Mouse (Mus musculus) limb, embryonic 10.5 days (tissue): Measurements from ENCODE around the gene Sdhc. TPM values are rescaled to one million over a fixed set of nuclear protein-coding genes. Genes with fewer than 3 reads are reported as not detected.
"Not testable (repeated sequence)": the region's sequence is repeated elsewhere in the genome, so short reads cannot be mapped to it uniquely, and the experiment has no call there.

Experiments
- DNase-seq: peaks from one replicate; pipeline ENCODE4 v3.0.0-alpha.2; 2017; ENCODE audit warnings: low spot score
- H3K27ac ChIP-seq: fragments of 300-500 bp; sonication (generic); 2 replicates; pipeline ENCODE4 v1.5.1; 2016; ENCODE audit warnings: mild to moderate bottlenecking
- H3K27me3 ChIP-seq: fragments of 300-500 bp; sonication (generic); 2 replicates; pipeline ENCODE4 v1.6.1; 2016; ENCODE audit warnings: low read depth, mild to moderate bottlenecking; ENCODE audit not compliant: poor library complexity, severe bottlenecking
- H3K36me3 ChIP-seq: fragments of 300-500 bp; sonication (generic); 2 replicates; pipeline ENCODE4 v1.6.1; 2016; ENCODE audit warnings: mild to moderate bottlenecking, moderate library complexity
- H3K4me1 ChIP-seq: fragments of 300-500 bp; sonication (generic); 2 replicates; pipeline ENCODE4 v1.6.1; 2016
- H3K4me3 ChIP-seq: fragments of 300-500 bp; sonication (generic); 2 replicates; pipeline ENCODE4 v1.5.1; 2016; ENCODE audit warnings: mild to moderate bottlenecking, moderate library complexity
- H3K9me3 ChIP-seq: fragments of 300-500 bp; sonication (generic); replicated peaks from 2 replicates; pipeline ENCODE4 v1.6.1; 2016; ENCODE audit warnings: mild to moderate bottlenecking
- WGBS: fragments of 180-500 bp; shearing (Covaris S2); methylation state at CpG from one replicate; pipeline ENCODE4 v1.1.7; 2016; 5-methylcytosine and 5-hydroxymethylcytosine counted together
- polyA plus RNA-seq: library from polyadenylated mRNA; unstranded; fragments of >200 nt; fragmentation: Nextera tagmentation; extraction: Ambion mirVana; gene quantifications from 2 replicates; pipeline ENCODE4 v1.2.1, GENCODE M21; 2016

Gene Sdhc
- polyA plus RNA-seq, 1 experiment from 2014 or later: 257 TPM

DNA sequence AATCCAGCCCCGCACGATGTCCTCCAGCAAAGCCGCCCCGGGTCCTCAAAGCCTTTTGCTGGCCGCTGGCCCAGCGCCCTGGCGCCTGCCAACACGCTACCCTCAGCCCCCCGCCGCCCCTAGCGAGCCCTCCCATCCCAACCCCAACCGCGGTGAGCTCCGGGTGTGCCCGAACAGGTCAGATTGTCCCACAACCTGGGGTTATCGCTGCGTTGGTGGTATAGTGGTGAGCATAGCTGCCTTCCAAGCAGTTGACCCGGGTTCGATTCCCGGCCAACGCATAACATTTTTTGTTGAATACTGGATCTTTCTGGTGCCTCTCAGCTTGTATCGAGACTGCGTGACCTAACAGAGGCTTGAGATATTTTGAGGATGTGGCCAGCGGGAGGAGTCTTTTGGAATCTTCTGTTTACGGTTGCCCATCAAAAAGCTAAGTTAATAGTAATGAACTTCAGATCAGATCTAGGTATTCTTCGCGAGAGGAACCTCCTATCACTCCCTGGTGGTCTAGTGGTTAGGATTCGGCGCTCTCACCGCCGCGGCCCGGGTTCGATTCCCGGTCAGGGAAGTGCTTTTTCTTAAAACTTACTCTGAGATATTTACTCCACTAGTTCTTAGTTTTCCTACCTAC is 47.7 kb downstream of the Sdhc start:
- Histone ChIP-seq H3K36me3 (no peaks in the 10 kb centered on the region), H3K9me3 (no peaks in the 10 kb centered on the region), H3K27me3 (no peaks in the 10 kb centered on the region), H3K4me1 (peaks cover 7% of the 10 kb centered on the region), H3K4me3 (peak overlapping the region; percentile 69), H3K27ac (peak overlapping the region; percentile 77)
- DNase-seq: peak; percentile 97
- WGBS: 0% methylated on average over 35 of the region's 35 CpGs

DNA sequence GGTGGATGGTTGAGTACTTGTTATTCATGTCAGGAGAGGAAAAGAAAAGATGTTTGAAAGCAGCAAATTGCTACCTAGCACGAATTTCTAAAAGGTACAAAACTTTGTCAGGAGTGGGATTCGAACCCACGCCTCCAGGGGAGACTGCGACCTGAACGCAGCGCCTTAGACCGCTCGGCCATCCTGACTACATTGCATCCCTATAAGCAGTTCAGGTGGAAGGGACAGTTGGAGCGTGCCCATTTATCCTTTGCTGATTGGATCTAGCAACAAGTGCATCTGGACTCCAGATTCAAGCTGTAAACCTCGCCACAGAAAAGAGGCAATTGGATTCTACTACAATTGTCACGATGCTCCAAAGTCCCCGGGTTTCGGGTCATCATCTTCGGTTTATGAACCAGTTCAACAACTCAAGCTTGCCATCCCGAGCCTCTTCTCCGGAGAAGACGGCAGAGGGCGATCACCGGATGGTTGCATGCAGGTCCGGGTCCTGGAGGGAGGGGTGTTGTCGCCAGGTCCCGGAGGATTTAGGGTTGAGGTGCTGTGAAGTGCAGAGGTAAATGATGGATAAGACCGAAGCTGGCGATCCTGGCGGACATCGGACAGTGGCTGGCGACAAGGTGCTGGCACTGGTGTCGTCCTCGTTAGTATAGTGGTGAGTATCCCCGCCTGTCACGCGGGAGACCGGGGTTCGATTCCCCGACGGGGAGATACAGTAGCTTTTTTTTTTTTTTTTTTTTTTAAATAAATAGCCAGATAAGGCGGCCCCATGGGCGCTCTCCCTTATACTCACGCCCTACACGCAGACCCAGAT is 48.5 kb downstream of the Sdhc start:
- Histone ChIP-seq H3K36me3 (no peaks in the 10 kb centered on the region), H3K27me3 (no peaks in the 10 kb centered on the region), H3K27ac (peak overlapping the region; percentile 77), H3K9me3 (no peaks in the 10 kb centered on the region), H3K4me1 (peaks cover 14% of the 10 kb centered on the region), H3K4me3 (peak overlapping the region; percentile 69)
- WGBS: under 1% methylated on average over 40 of the region's 40 CpGs
- peak; percentile 93 for DNase-seq

DNA sequence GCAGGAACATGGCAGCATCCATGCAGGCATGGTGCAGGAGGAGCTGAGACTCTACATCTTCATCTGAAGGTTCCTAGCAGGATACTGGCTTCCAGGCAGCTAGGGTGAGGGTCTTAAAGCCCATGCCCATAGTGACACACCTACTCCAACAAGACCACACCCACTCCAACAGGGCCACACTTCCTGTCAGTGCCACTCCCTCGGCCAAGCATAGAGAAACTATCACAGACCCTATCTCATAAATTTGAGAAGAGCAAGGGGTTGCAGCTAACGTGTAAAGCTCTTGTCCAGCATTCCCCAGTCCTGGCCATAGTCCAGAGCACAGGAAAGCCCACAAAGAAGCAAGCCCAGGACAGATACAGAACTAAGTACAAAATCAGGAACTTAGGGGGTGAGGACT is 49.4 kb downstream of the Sdhc start:
- WGBS: 65% methylated on average over 2 of the region's 2 CpGs
- Histone ChIP-seq H3K36me3 (no peaks in the 10 kb centered on the region), H3K4me1 (peaks cover 21% of the 10 kb centered on the region), H3K4me3 (peak overlapping the region; percentile 69; the same call in 1 of the 2 replicates), H3K27ac (no peak overlapping the region), H3K27me3 (no peaks in the 10 kb centered on the region), H3K9me3 (no peaks in the 10 kb centered on the region)
- DNase-seq: no peak

GRCm38 (mm10) chr1:171097612-171098011 is 52.8 kb downstream of the Sdhc start:
- Histone ChIP-seq H3K27me3 (no peaks in the 10 kb centered on the region), H3K9me3 (no peaks in the 10 kb centered on the region), H3K36me3 (no peaks in the 10 kb centered on the region), H3K4me1 (peaks cover 16% of the 10 kb centered on the region), H3K27ac (no peak overlapping the region), H3K4me3 (no peak overlapping the region)
- 63% methylated on average over 2 of the region's 2 CpGs for WGBS
- DNase-seq: no peak

DNA sequence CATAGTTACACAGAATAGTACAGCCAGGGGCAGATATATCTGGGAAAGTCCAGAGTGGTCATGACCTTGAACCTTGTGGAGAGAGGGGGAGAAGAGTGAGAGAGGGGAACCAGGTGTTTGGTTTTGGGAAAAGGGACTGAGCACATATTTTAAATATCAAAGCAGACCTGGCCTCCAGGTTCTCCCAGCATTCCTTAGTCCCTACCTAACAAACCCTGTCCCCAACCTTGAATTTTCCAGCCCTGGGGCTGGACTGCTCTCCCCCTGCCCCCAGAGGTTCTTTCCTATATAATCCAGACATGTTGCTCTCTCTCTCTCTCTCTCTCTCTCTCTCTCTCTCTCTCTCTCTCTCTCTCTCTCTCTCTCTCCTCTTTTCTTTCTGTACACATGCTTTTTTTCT is 53.3 kb downstream of the Sdhc start:
- no peaks in the 10 kb centered on the region for H3K27me3 ChIP-seq
- H3K36me3 ChIP-seq: no peaks in the 10 kb centered on the region
- H3K9me3 ChIP-seq: no peaks in the 10 kb centered on the region
- H3K4me1 ChIP-seq: peaks cover 16% of the 10 kb centered on the region
- no peak overlapping the region for H3K4me3 ChIP-seq
- H3K27ac ChIP-seq: no peak overlapping the region
- no peak for DNase-seq

- H3K36me3 ChIP-seq: no peaks in the 10 kb centered on the region
- H3K4me1 ChIP-seq: peaks cover 16% of the 10 kb centered on the region
- no peaks in the 10 kb centered on the region for H3K27me3 ChIP-seq
- H3K27ac ChIP-seq: peak overlapping the region; percentile 4; the same call in 1 of the 2 replicates
- no peaks in the 10 kb centered on the region for H3K9me3 ChIP-seq
- peak; percentile 32 for DNase-seq
- peak overlapping the region; percentile 32 for H3K4me3 ChIP-seq
- WGBS: 21% methylated on average over 10 of the region's 10 CpGs
Observed at GRCm38 (mm10) chr1:171096110-171096964, 54.1 kb downstream of the Sdhc start.

GRCm38 (mm10) chr1:171094424-171094823 is 56.0 kb downstream of the Sdhc start:
- H3K4me1 ChIP-seq: peaks cover 16% of the 10 kb centered on the region
- no peak overlapping the region for H3K4me3 ChIP-seq
- no peak for DNase-seq
- H3K9me3 ChIP-seq: no peaks in the 10 kb centered on the region
- no peaks in the 10 kb centered on the region for H3K36me3 ChIP-seq
- H3K27ac ChIP-seq: no peak overlapping the region
- WGBS: 83% methylated on average over 4 of the region's 4 CpGs
- H3K27me3 ChIP-seq: no peaks in the 10 kb centered on the region

- no peaks in the 10 kb centered on the region for H3K9me3 ChIP-seq
- H3K36me3 ChIP-seq: no peaks in the 10 kb centered on the region
- no peak for DNase-seq
- H3K4me1 ChIP-seq: peaks cover 14% of the 10 kb centered on the region
- 84% methylated on average over 2 of the region's 2 CpGs for WGBS
- H3K27ac ChIP-seq: no peak overlapping the region
- peaks cover 21% of the 10 kb centered on the region for H3K27me3 ChIP-seq
- H3K4me3 ChIP-seq: no peak overlapping the region
Observed at GRCm38 (mm10) chr1:171090761-171091160, 59.6 kb downstream of the Sdhc start.

GRCm38 (mm10) chr1:171089891-171090290 is 60.5 kb downstream of the Sdhc start:
- 89% methylated on average over 1 of the region's 1 CpGs for WGBS

GRCm38 (mm10) chr1:171088237-171088869 is 62.0 kb downstream of the Sdhc start:
- WGBS: 2% methylated on average over 10 of the region's 10 CpGs
- H3K36me3 ChIP-seq, H3K27ac ChIP-seq, H3K9me3 ChIP-seq: not testable (repeated sequence)
- peaks cover 17% of the 10 kb centered on the region for H3K4me1 ChIP-seq
- DNase-seq: peak; percentile 42
- H3K27me3 ChIP-seq: peaks cover 32% of the 10 kb centered on the region
- peak overlapping the region; percentile 31 for H3K4me3 ChIP-seq

More at GRCm38 (mm10) chr1:171089891-171090290, 60.5 kb downstream of the Sdhc start:
- H3K4me1 ChIP-seq: peaks cover 17% of the 10 kb centered on the region
- H3K27me3 ChIP-seq: peaks cover 28% of the 10 kb centered on the region
- no peak overlapping the region for H3K4me3 ChIP-seq
- no peak for DNase-seq
- H3K9me3 ChIP-seq: no peaks in the 10 kb centered on the region
- H3K36me3 ChIP-seq: no peaks in the 10 kb centered on the region
- H3K27ac ChIP-seq: no peak overlapping the region

- 1% methylated on average over 26 of the region's 26 CpGs for WGBS
- Histone ChIP-seq H3K4me1 (peaks cover 17% of the 10 kb centered on the region), H3K4me3 (peak overlapping the region; percentile 57), H3K27me3 (peaks cover 44% of the 10 kb centered on the region), H3K9me3 (no peaks in the 10 kb centered on the region), H3K36me3 (no peaks in the 10 kb centered on the region), H3K27ac (no peak overlapping the region; the same call in 1 of the 2 replicates)
- DNase-seq: peak; percentile 66
Observed at GRCm38 (mm10) chr1:171085718-171086117, 64.7 kb downstream of the Sdhc start.

GRCm38 (mm10) chr1:171081512-171082231 is 68.7 kb downstream of the Sdhc start:
- not testable (repeated sequence) for H3K36me3 ChIP-seq, H3K27ac ChIP-seq, H3K4me3 ChIP-seq, H3K9me3 ChIP-seq, DNase-seq
- Histone ChIP-seq H3K27me3 (peaks cover 53% of the 10 kb centered on the region), H3K4me1 (peaks cover 11% of the 10 kb centered on the region; the same call in 1 of the 2 replicates)
- WGBS: 33% methylated on average over 12 of the region's 17 CpGs
